Mouse (Mus musculus) hindbrain, embryonic 12.5 days (tissue): ENCODE measurements around the gene Acta1. TPM values are rescaled to one million over a fixed set of nuclear protein-coding genes. Genes with fewer than 3 reads are reported as not detected.

Experiments
- ATAC-seq: fragments of 200-750 bp; cut with Nextera tagmentation; 2 replicates; pipeline ENCODE4 v1.8.0; 2017; ENCODE audit warnings: moderate TSS enrichment; ENCODE audit not compliant: low FRiP score
- H3K27ac ChIP-seq: fragments of 300-500 bp; sonication (generic); 2 replicates; pipeline ENCODE4 v1.5.1; 2016; ENCODE audit warnings: mild to moderate bottlenecking
- H3K27me3 ChIP-seq: fragments of 300-500 bp; sonication (generic); 2 replicates; pipeline ENCODE4 v1.6.1; 2016; ENCODE audit warnings: mild to moderate bottlenecking
- H3K36me3 ChIP-seq: fragments of 300-500 bp; sonication (generic); 2 replicates; pipeline ENCODE4 v1.6.1; 2016; ENCODE audit warnings: mild to moderate bottlenecking
- H3K4me1 ChIP-seq: fragments of 300-500 bp; sonication (generic); 2 replicates; pipeline ENCODE4 v1.6.1; 2016
- H3K4me2 ChIP-seq: fragments of 300-500 bp; sonication (generic); replicated peaks from 2 replicates; pipeline ENCODE4 v1.6.1; 2016; ENCODE audit warnings: mild to moderate bottlenecking
- H3K4me3 ChIP-seq: fragments of 300-500 bp; sonication (generic); 2 replicates; pipeline ENCODE4 v1.5.1; 2016; ENCODE audit warnings: mild to moderate bottlenecking
- H3K9ac ChIP-seq: fragments of 300-500 bp; sonication (generic); 2 replicates; pipeline ENCODE4 v1.6.1; 2016; ENCODE audit warnings: mild to moderate bottlenecking, moderate library complexity
- H3K9me3 ChIP-seq: fragments of 300-500 bp; sonication (generic); replicated peaks from 2 replicates; pipeline ENCODE4 v1.6.1; 2016; ENCODE audit warnings: mild to moderate bottlenecking
- WGBS: fragments of 180-500 bp; shearing (Covaris S2); methylation state at CpG from one replicate; pipeline ENCODE4 v1.1.7; 2016; 5-methylcytosine and 5-hydroxymethylcytosine counted together
- polyA plus RNA-seq: library from polyadenylated mRNA; unstranded; fragments of >200 nt; fragmentation: Nextera tagmentation; extraction: Ambion mirVana; gene quantifications from 2 replicates; pipeline ENCODE4 v1.2.1, GENCODE M21; 2016

Gene Acta1
- 9.8 and 47.5 TPM in 2 replicates for polyA plus RNA-seq

GRCm38 (mm10) chr8:123894502-123895097 lies at the start of gene Acta1:
Gene Acta1 (minus strand): TSS chr8:123894751.
- Histone ChIP-seq H3K36me3 (0 out of 2 replicates have a peak, but pooled peaks cover 3% of the 10 kb centered on the region), H3K4me3 (no peak within 1 kb of the TSS), H3K27me3 (peaks cover 77% of the 10 kb centered on the region), H3K9ac (no peak within 1 kb of the TSS), H3K9me3 (no peaks in the 10 kb centered on the region), H3K4me2 (no peak within 1 kb of the TSS), H3K27ac (no peak within 1 kb of the TSS), H3K4me1 (peaks cover 20% of the 10 kb centered on the region)
- no peak for ATAC-seq
- WGBS: 26% methylated on average over 15 of the region's 15 CpGs

GRCm38 (mm10) chr8:123929026-123929425 lies 34.5 kb upstream of the Acta1 start:
- no peak overlapping the region for H3K27ac ChIP-seq
- peaks cover 71% of the 10 kb centered on the region for H3K36me3 ChIP-seq
- ATAC-seq: no peak
- H3K9ac ChIP-seq: no peak overlapping the region
- WGBS: 93% methylated on average over 7 of the region's 7 CpGs
- no peak overlapping the region for H3K4me2 ChIP-seq
- no peak overlapping the region for H3K4me3 ChIP-seq
- no peaks in the 10 kb centered on the region for H3K4me1 ChIP-seq
- no peaks in the 10 kb centered on the region for H3K9me3 ChIP-seq
- H3K27me3 ChIP-seq: no peaks in the 10 kb centered on the region

- 92% methylated on average over 3 of the region's 3 CpGs for WGBS
These were observed 31.1 kb upstream of the Acta1 start for GRCm38 (mm10) chr8:123925671-123926070.

GRCm38 (mm10) chr8:123924719-123925118 lies 30.2 kb upstream of the Acta1 start:
- no peaks in the 10 kb centered on the region for H3K27me3 ChIP-seq

More at GRCm38 (mm10) chr8:123925671-123926070, 31.1 kb upstream of the Acta1 start:
- no peak for ATAC-seq
- no peaks in the 10 kb centered on the region for H3K4me1 ChIP-seq
- no peaks in the 10 kb centered on the region for H3K27me3 ChIP-seq
- no peak overlapping the region for H3K9ac ChIP-seq
- H3K4me3 ChIP-seq: no peak overlapping the region
- peaks cover 76% of the 10 kb centered on the region for H3K36me3 ChIP-seq
- no peak overlapping the region for H3K27ac ChIP-seq
- no peak overlapping the region for H3K4me2 ChIP-seq
- H3K9me3 ChIP-seq: no peaks in the 10 kb centered on the region

GRCm38 (mm10) chr8:123914635-123915034 lies 20.1 kb upstream of the Acta1 start:
- Histone ChIP-seq H3K27ac (no peak overlapping the region), H3K36me3 (peaks cover 87% of the 10 kb centered on the region), H3K4me1 (no peaks in the 10 kb centered on the region), H3K9me3 (no peaks in the 10 kb centered on the region), H3K4me2 (no peak overlapping the region), H3K27me3 (no peaks in the 10 kb centered on the region), H3K9ac (no peak overlapping the region), H3K4me3 (no peak overlapping the region)
- no peak for ATAC-seq
- 97% methylated on average over 3 of the region's 3 CpGs for WGBS

More at GRCm38 (mm10) chr8:123924719-123925118, 30.2 kb upstream of the Acta1 start:
- H3K27ac ChIP-seq: no peak overlapping the region
- WGBS: 16% methylated on average over 2 of the region's 2 CpGs
- H3K9ac ChIP-seq: no peak overlapping the region
- peak; percentile 64; the same call in 1 of the 2 replicates for ATAC-seq
- no peak overlapping the region for H3K4me2 ChIP-seq
- no peaks in the 10 kb centered on the region for H3K9me3 ChIP-seq
- H3K4me3 ChIP-seq: no peak overlapping the region
- H3K4me1 ChIP-seq: no peaks in the 10 kb centered on the region
- peaks cover 76% of the 10 kb centered on the region for H3K36me3 ChIP-seq

GRCm38 (mm10) chr8:123912265-123912664 lies 17.7 kb upstream of the Acta1 start:
- Histone ChIP-seq H3K9ac (no peak overlapping the region), H3K27ac (no peak overlapping the region), H3K36me3 (peaks cover 81% of the 10 kb centered on the region), H3K9me3 (no peaks in the 10 kb centered on the region), H3K4me3 (no peak overlapping the region), H3K4me2 (no peak overlapping the region), H3K4me1 (no peaks in the 10 kb centered on the region), H3K27me3 (no peaks in the 10 kb centered on the region)
- ATAC-seq: no peak
- 91% methylated on average over 4 of the region's 4 CpGs for WGBS

- H3K9me3 ChIP-seq: no peaks in the 10 kb centered on the region
- no peak overlapping the region for H3K27ac ChIP-seq
- H3K4me1 ChIP-seq: no peaks in the 10 kb centered on the region
- no peak overlapping the region for H3K9ac ChIP-seq
- ATAC-seq: no peak
- WGBS: 94% methylated on average over 6 of the region's 6 CpGs
- H3K27me3 ChIP-seq: no peaks in the 10 kb centered on the region
- H3K4me3 ChIP-seq: no peak overlapping the region
- no peak overlapping the region for H3K4me2 ChIP-seq
- peaks cover 84% of the 10 kb centered on the region for H3K36me3 ChIP-seq
These were observed 13.1 kb upstream of the Acta1 start for GRCm38 (mm10) chr8:123907604-123908003.

GRCm38 (mm10) chr8:123902653-123903052 lies 8.1 kb upstream of the Acta1 start:
- ATAC-seq: no peak
- Histone ChIP-seq H3K4me3 (no peak overlapping the region), H3K9me3 (no peaks in the 10 kb centered on the region), H3K4me2 (no peak overlapping the region), H3K36me3 (peaks cover 71% of the 10 kb centered on the region), H3K9ac (no peak overlapping the region), H3K27me3 (no peaks in the 10 kb centered on the region), H3K4me1 (no peaks in the 10 kb centered on the region), H3K27ac (no peak overlapping the region)
- WGBS: 92% methylated on average over 7 of the region's 7 CpGs

- 91% methylated on average over 7 of the region's 7 CpGs for WGBS
These were observed 4.8 kb upstream of the Acta1 start for GRCm38 (mm10) chr8:123899366-123899765.

GRCm38 (mm10) chr8:123898576-123898975 lies 4.0 kb upstream of the Acta1 start:
- H3K4me3 ChIP-seq: no peak overlapping the region
- H3K27me3 ChIP-seq: peaks cover 37% of the 10 kb centered on the region
- no peak overlapping the region for H3K4me2 ChIP-seq
- H3K36me3 ChIP-seq: peaks cover 36% of the 10 kb centered on the region
- WGBS: 89% methylated on average over 5 of the region's 5 CpGs
- no peaks in the 10 kb centered on the region for H3K9me3 ChIP-seq
- H3K27ac ChIP-seq: no peak overlapping the region
- ATAC-seq: no peak
- H3K9ac ChIP-seq: no peak overlapping the region
- no peaks in the 10 kb centered on the region for H3K4me1 ChIP-seq

More at GRCm38 (mm10) chr8:123899366-123899765, 4.8 kb upstream of the Acta1 start:
- Histone ChIP-seq H3K9ac (no peak overlapping the region), H3K4me3 (no peak overlapping the region), H3K27ac (no peak overlapping the region), H3K27me3 (peaks cover 29% of the 10 kb centered on the region), H3K9me3 (no peaks in the 10 kb centered on the region), H3K4me1 (no peaks in the 10 kb centered on the region), H3K4me2 (no peak overlapping the region), H3K36me3 (peaks cover 44% of the 10 kb centered on the region)
- no peak for ATAC-seq

- H3K4me2 ChIP-seq: no peak overlapping the region
- peaks cover 12% of the 10 kb centered on the region for H3K4me1 ChIP-seq
- no peak overlapping the region for H3K9ac ChIP-seq
- no peak for ATAC-seq
- H3K27ac ChIP-seq: no peak overlapping the region
- no peaks in the 10 kb centered on the region for H3K9me3 ChIP-seq
- 55% methylated on average over 10 of the region's 10 CpGs for WGBS
- peaks cover 19% of the 10 kb centered on the region for H3K36me3 ChIP-seq
- H3K4me3 ChIP-seq: no peak overlapping the region
- H3K27me3 ChIP-seq: peaks cover 55% of the 10 kb centered on the region
These were observed 2.2 kb upstream of the Acta1 start for GRCm38 (mm10) chr8:123896774-123897173.

GRCm38 (mm10) chr8:123896366-123896761 lies 1.8 kb upstream of the Acta1 start:
- WGBS: 65% methylated on average over 14 of the region's 14 CpGs
- H3K4me2 ChIP-seq: no peak overlapping the region
- H3K27ac ChIP-seq: no peak overlapping the region
- peaks cover 16% of the 10 kb centered on the region for H3K4me1 ChIP-seq
- H3K4me3 ChIP-seq: no peak overlapping the region
- H3K27me3 ChIP-seq: peaks cover 59% of the 10 kb centered on the region
- H3K9me3 ChIP-seq: no peaks in the 10 kb centered on the region
- ATAC-seq: no peak
- no peak overlapping the region for H3K9ac ChIP-seq
- H3K36me3 ChIP-seq: peaks cover 15% of the 10 kb centered on the region
